Mouse (Mus musculus): ENCODE data around the gene Flt3l. TPM values are rescaled to one million over a fixed set of nuclear protein-coding genes. Genes with fewer than 3 reads are reported as not detected.

Gene Flt3l
- polyA plus RNA-seq, 1 experiment from 2014 or later: 1.4 TPM

- no peak for DNase-seq (ENCODE audit: low spot score)
- no peak overlapping the region for H3K27ac ChIP-seq
- no peaks in the 10 kb centered on the region for H3K9me3 ChIP-seq (replicated peaks)
- H3K4me1 ChIP-seq: peaks cover 35% of the 10 kb centered on the region
- H3K36me3 ChIP-seq: peaks cover 54% of the 10 kb centered on the region
- H3K27me3 ChIP-seq (ENCODE audit: low read depth, poor library complexity, severe bottlenecking): no peaks in the 10 kb centered on the region
- WGBS: 61% methylated on average over 4 of the region's 4 CpGs
- H3K4me3 ChIP-seq: no peak overlapping the region
Measured at GRCm38 (mm10) chr7:45148534-45149098, 12.4 kb upstream of the Flt3l start.

GRCm38 (mm10) chr7:45147899-45148298 lies 11.7 kb upstream of the Flt3l start:
- no peak overlapping the region for H3K27ac ChIP-seq
- H3K4me1 ChIP-seq: peaks cover 30% of the 10 kb centered on the region
- 90% methylated on average over 11 of the region's 11 CpGs for WGBS

DNA sequence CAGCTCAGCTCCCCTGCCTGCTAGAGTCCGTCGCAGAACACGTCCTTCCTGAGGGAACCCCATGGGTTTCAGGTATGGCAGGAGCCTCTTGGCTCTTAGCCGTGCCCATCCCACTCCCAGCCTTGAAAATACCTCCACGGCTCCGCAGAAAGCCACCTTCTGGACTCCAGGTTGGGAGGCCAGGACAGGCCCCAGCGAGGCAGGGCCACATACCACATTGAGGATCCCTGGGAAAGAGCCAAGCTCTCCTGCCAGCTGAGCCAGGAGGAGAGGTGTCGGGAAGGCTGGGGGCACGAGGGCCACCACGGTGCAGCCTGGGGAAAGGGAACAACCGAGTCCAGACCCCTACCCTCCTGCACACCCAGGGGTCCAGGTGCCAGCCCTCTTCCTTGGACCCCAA lies 11.0 kb upstream of the Flt3l start:
- H3K9me3 ChIP-seq (replicated peaks): no peaks in the 10 kb centered on the region
- H3K36me3 ChIP-seq: peaks cover 67% of the 10 kb centered on the region
- 92% methylated on average over 11 of the region's 11 CpGs for WGBS

More at GRCm38 (mm10) chr7:45147899-45148298, 11.7 kb upstream of the Flt3l start:
- DNase-seq (ENCODE audit: low spot score): no peak
- Histone ChIP-seq H3K27me3 (ENCODE audit: low read depth, poor library complexity, severe bottlenecking) (no peaks in the 10 kb centered on the region), H3K9me3 (replicated peaks) (no peaks in the 10 kb centered on the region), H3K4me3 (no peak overlapping the region), H3K36me3 (peaks cover 60% of the 10 kb centered on the region)

GRCm38 (mm10) chr7:45145460-45145859 lies 9.2 kb upstream of the Flt3l start:
- WGBS: 93% methylated on average over 8 of the region's 8 CpGs
- Histone ChIP-seq H3K27ac (no peak overlapping the region), H3K27me3 (ENCODE audit: low read depth, poor library complexity, severe bottlenecking) (no peaks in the 10 kb centered on the region), H3K4me1 (peaks cover 13% of the 10 kb centered on the region), H3K36me3 (peaks cover 77% of the 10 kb centered on the region), H3K4me3 (no peak overlapping the region), H3K9me3 (replicated peaks) (no peaks in the 10 kb centered on the region)
- DNase-seq (ENCODE audit: low spot score): no peak

More for the DNA sequence above, 11.0 kb upstream of the Flt3l start:
- no peak for DNase-seq (ENCODE audit: low spot score)
- Histone ChIP-seq H3K27ac (no peak overlapping the region), H3K27me3 (ENCODE audit: low read depth, poor library complexity, severe bottlenecking) (no peaks in the 10 kb centered on the region), H3K4me1 (peaks cover 30% of the 10 kb centered on the region), H3K4me3 (no peak overlapping the region)

- WGBS: 86% methylated on average over 13 of the region's 13 CpGs
- H3K4me3 ChIP-seq: no peak overlapping the region
- H3K27ac ChIP-seq: no peak overlapping the region
- no peaks in the 10 kb centered on the region for H3K9me3 ChIP-seq (replicated peaks)
- no peaks in the 10 kb centered on the region for H3K27me3 ChIP-seq (ENCODE audit: low read depth, poor library complexity, severe bottlenecking)
- peaks cover 79% of the 10 kb centered on the region for H3K36me3 ChIP-seq
- peaks cover 4% of the 10 kb centered on the region; the same call in 1 of the 2 replicates for H3K4me1 ChIP-seq
- no peak for DNase-seq (ENCODE audit: low spot score)
Measured at GRCm38 (mm10) chr7:45144368-45145174, 8.3 kb upstream of the Flt3l start.

DNA sequence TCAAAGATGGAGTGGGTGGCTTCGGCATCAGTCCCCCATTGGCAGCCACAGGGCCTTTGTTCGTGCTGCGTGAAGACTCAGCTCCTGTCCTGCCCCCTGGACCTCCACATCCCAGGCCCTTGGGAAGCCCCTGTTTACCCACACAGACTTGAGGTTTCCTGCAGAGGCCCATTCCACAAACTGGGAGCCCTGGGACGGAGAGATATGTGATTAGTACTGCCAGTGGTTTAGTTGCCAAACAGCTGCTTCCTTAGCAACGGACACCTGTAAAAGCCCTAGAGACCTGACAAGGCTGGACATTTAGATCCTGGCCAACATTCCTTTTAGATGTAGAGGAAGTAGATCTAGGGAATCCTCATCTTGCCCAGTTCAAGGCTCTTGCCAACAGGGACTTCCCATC lies 5.7 kb upstream of the Flt3l start:
- H3K4me3 ChIP-seq: no peak overlapping the region
- H3K4me1 ChIP-seq: no peaks in the 10 kb centered on the region
- H3K27ac ChIP-seq: no peak overlapping the region
- peaks cover 59% of the 10 kb centered on the region for H3K36me3 ChIP-seq
- H3K27me3 ChIP-seq (ENCODE audit: low read depth, poor library complexity, severe bottlenecking): 0 out of 2 replicates have a peak, but pooled peaks cover 11% of the 10 kb centered on the region
- H3K9me3 ChIP-seq (replicated peaks): no peaks in the 10 kb centered on the region
- no peak for DNase-seq (ENCODE audit: low spot score)
- WGBS: 95% methylated on average over 5 of the region's 5 CpGs

DNA sequence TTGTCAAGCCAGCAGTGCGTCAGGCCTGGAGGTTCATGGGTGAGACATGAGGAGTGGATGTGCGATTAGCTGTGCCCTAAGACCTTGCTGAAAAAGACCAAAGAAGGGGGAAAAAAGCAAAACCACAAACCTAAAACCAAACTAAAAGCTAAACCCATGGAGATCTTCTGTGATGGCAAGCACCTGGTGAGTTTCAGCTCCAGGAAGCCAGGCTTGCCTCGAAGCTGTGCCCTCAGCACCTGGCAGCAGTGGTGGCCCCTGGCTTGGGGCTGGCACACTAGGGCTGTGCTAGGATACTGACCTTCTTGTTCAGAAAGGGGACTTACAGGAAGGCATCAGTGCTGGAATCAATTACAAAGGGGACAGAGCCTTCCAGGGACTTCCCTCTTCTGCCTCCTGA lies 5.1 kb upstream of the Flt3l start:
- H3K36me3 ChIP-seq: peaks cover 53% of the 10 kb centered on the region

GRCm38 (mm10) chr7:45139904-45140723 lies 3.9 kb upstream of the Flt3l start:
- Histone ChIP-seq H3K4me3 (no peak overlapping the region), H3K9me3 (replicated peaks) (no peaks in the 10 kb centered on the region), H3K27me3 (ENCODE audit: low read depth, poor library complexity, severe bottlenecking) (peaks cover 23% of the 10 kb centered on the region), H3K4me1 (peaks cover 13% of the 10 kb centered on the region), H3K27ac (no peak overlapping the region), H3K36me3 (peaks cover 41% of the 10 kb centered on the region)
- WGBS: 83% methylated on average over 8 of the region's 8 CpGs
- DNase-seq (ENCODE audit: low spot score): no peak

More for the DNA sequence above, 5.1 kb upstream of the Flt3l start:
- DNase-seq (ENCODE audit: low spot score): no peak
- H3K9me3 ChIP-seq (replicated peaks): no peaks in the 10 kb centered on the region
- no peak overlapping the region for H3K4me3 ChIP-seq
- H3K27ac ChIP-seq: no peak overlapping the region
- H3K4me1 ChIP-seq: peaks cover 3% of the 10 kb centered on the region; the same call in 1 of the 2 replicates
- WGBS: 95% methylated on average over 3 of the region's 3 CpGs
- H3K27me3 ChIP-seq (ENCODE audit: low read depth, poor library complexity, severe bottlenecking): 0 out of 2 replicates have a peak, but pooled peaks cover 11% of the 10 kb centered on the region

- 80% methylated on average over 1 of the region's 1 CpGs for WGBS
Measured at GRCm38 (mm10) chr7:45138403-45138802, 2.2 kb upstream of the Flt3l start.

GRCm38 (mm10) chr7:45137171-45138006 lies 1.2 kb upstream of the Flt3l start:
- Histone ChIP-seq H3K27me3 (ENCODE audit: low read depth, poor library complexity, severe bottlenecking) (peaks cover 36% of the 10 kb centered on the region), H3K4me1 (peaks cover 13% of the 10 kb centered on the region), H3K27ac (no peak overlapping the region), H3K36me3 (peaks cover 15% of the 10 kb centered on the region), H3K9me3 (replicated peaks) (no peaks in the 10 kb centered on the region), H3K4me3 (no peak overlapping the region)
- WGBS: 82% methylated on average over 12 of the region's 12 CpGs
- DNase-seq (ENCODE audit: low spot score): no peak

More at GRCm38 (mm10) chr7:45138403-45138802, 2.2 kb upstream of the Flt3l start:
- no peaks in the 10 kb centered on the region for H3K9me3 ChIP-seq (replicated peaks)
- peaks cover 24% of the 10 kb centered on the region for H3K36me3 ChIP-seq
- DNase-seq (ENCODE audit: low spot score): no peak
- H3K4me3 ChIP-seq: no peak overlapping the region
- peaks cover 36% of the 10 kb centered on the region for H3K27me3 ChIP-seq (ENCODE audit: low read depth, poor library complexity, severe bottlenecking)
- H3K27ac ChIP-seq: no peak overlapping the region
- H3K4me1 ChIP-seq: peaks cover 13% of the 10 kb centered on the region

DNA sequence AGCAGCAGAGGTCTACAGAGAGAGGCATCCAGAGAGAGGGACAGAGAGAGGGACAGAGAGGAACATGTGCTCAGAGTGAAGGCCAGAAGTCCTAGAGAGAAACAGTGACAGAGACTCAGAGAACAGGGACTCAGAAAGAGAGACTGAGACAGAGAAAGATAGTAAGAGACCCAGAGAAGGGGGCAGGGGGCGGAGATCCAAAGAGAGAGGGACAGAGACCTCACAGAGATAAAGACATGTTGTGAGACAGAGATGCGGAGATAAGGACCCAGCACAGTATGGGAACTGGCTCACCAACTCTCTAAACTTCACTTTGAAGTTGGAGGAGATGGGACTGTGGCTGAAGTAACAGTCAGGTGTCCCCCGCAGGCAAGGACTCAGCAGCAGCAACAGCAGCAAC lies 862 bp downstream of the Flt3l start:
- DNase-seq (ENCODE audit: low spot score): no peak
- Histone ChIP-seq H3K4me3 (peak overlapping the region; percentile 57), H3K9me3 (replicated peaks) (no peaks in the 10 kb centered on the region), H3K36me3 (0 out of 2 replicates have a peak, but pooled peaks cover 4% of the 10 kb centered on the region), H3K27ac (0 out of 2 replicates have a peak overlapping the region, but pooled peaks have one; percentile 11), H3K4me1 (peaks cover 13% of the 10 kb centered on the region), H3K27me3 (ENCODE audit: low read depth, poor library complexity, severe bottlenecking) (peaks cover 36% of the 10 kb centered on the region)
- WGBS: 72% methylated on average over 3 of the region's 3 CpGs

- 5% methylated on average over 12 of the region's 12 CpGs for WGBS
- peaks cover 36% of the 10 kb centered on the region for H3K27me3 ChIP-seq (ENCODE audit: low read depth, poor library complexity, severe bottlenecking)
- 0 out of 2 replicates have a peak, but pooled peaks cover under 1% of the 10 kb centered on the region for H3K36me3 ChIP-seq
- no peak overlapping the region for H3K27ac ChIP-seq
- peaks cover 18% of the 10 kb centered on the region for H3K4me1 ChIP-seq
- DNase-seq (ENCODE audit: low spot score): no peak
- peak overlapping the region; percentile 2; the same call in 1 of the 2 replicates for H3K4me3 ChIP-seq
- no peaks in the 10 kb centered on the region for H3K9me3 ChIP-seq (replicated peaks)
Measured at GRCm38 (mm10) chr7:45134544-45135026, 1.6 kb downstream of the Flt3l start.
